Mouse (Mus musculus) frontal cortex, adult (tissue): Measurements from ENCODE around the gene Proser3.

Experiments
- ATAC-seq: cut with Nextera tagmentation; 2 replicates; pipeline ENCODE4 v1.9.2; 2017; ENCODE audit warnings: mild to moderate bottlenecking, moderate library complexity, mixed read lengths; ENCODE audit not compliant: low TSS enrichment

The Proser3 gene

GRCm38 (mm10) chr7:30490251-30490956, 61.7 kb downstream of the Proser3 start:
- ATAC-seq = no peak; the same call in 1 of the 2 replicates
